Mouse (Mus musculus) spleen, adult 2 months (tissue): ENCODE data around the gene Inhba.

ENCODE experiments used
- CTCF ChIP-seq: fragments of 200-500 bp; IDR thresholded peaks from 2 replicates; pipeline ENCODE4 v1.5.1; 2011; ENCODE audit warnings: mild to moderate bottlenecking, inconsistent platforms; ENCODE audit not compliant: insufficient read depth, insufficient read length, insufficient replicate concordance; ENCODE audit errors: extremely low read depth
- POLR2A ChIP-seq: fragments of 200-500 bp; IDR thresholded peaks from 2 replicates; pipeline ENCODE4 v1.6.1; 2011; ENCODE audit warnings: low read depth, low read length, inconsistent platforms

DNA sequence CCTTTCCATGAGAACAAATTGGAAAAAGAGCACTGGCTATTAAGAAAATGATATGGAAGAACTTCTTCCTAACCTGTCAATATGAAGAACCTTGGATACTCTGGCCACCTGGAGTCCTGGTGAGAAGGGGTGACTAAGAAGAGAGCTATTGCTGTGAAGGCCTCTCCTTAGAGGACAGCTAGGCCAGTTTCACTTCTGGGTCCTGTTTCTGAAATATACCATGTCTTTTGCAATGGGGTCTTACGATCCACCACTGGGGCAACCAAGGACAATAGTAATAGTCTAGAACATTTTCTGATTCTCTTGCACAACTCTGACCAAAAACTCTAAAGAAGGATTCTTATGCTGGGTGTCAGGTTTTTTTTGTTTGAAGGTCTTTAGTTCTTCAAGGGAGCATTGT is 35.1 kb upstream of the Inhba start:
- TF ChIP-seq CTCF (no peak), POLR2A (no peak)
